Mouse (Mus musculus) 3T3-L1 (cell line): Measurements from ENCODE around the gene Vegfb.
A peak's percentile ranks its signal among the peaks of the same experiment; 100 is the strongest.

Experiments used
- DNase-seq: peaks from one replicate; pipeline ENCODE4 v3.0.0-alpha.2; 2015; ENCODE audit warnings: low read depth, low spot score

Vegfb gene

GRCm38 (mm10) chr19:6972247-6972917 is 15.1 kb downstream of the Vegfb start:
- no peak for DNase-seq

GRCm38 (mm10) chr19:6971644-6972043 is 15.8 kb downstream of the Vegfb start:
- DNase-seq: peak; percentile 25

- DNase-seq: peak; percentile 43
Observed at GRCm38 (mm10) chr19:6970460-6971085, 16.9 kb downstream of the Vegfb start.

- DNase-seq: peak; percentile 67
Observed at GRCm38 (mm10) chr19:6969665-6970381, 17.6 kb downstream of the Vegfb start.

GRCm38 (mm10) chr19:6969291-6969664 is 18.2 kb downstream of the Vegfb start:
- peak; percentile 32 for DNase-seq

- DNase-seq: peak; percentile 60
Observed at GRCm38 (mm10) chr19:6968491-6969271, 18.8 kb downstream of the Vegfb start.

GRCm38 (mm10) chr19:6956461-6956860 is 31.0 kb downstream of the Vegfb start:
- no peak for DNase-seq

- no peak for DNase-seq
Observed at GRCm38 (mm10) chr19:6955424-6955823, 32.0 kb downstream of the Vegfb start.

- peak; percentile 63 for DNase-seq
Observed at GRCm38 (mm10) chr19:6954046-6954445, 33.4 kb downstream of the Vegfb start.

GRCm38 (mm10) chr19:6952712-6953037 is 34.8 kb downstream of the Vegfb start:
- no peak for DNase-seq

- DNase-seq: peak; percentile 89
Observed at GRCm38 (mm10) chr19:6951994-6952711, 35.3 kb downstream of the Vegfb start.

GRCm38 (mm10) chr19:6951381-6951968 is 36.0 kb downstream of the Vegfb start:
- DNase-seq: peak; percentile 99

- DNase-seq: peak; percentile 75
Observed at GRCm38 (mm10) chr19:6950613-6951153, 36.8 kb downstream of the Vegfb start.

- no peak for DNase-seq
Observed at GRCm38 (mm10) chr19:6949951-6950350, 37.5 kb downstream of the Vegfb start.

GRCm38 (mm10) chr19:6949532-6949931 is 37.9 kb downstream of the Vegfb start:
- DNase-seq: peak; percentile 29

- no peak for DNase-seq
Observed at GRCm38 (mm10) chr19:6948186-6948585, 39.3 kb downstream of the Vegfb start.

- no peak for DNase-seq
Observed at GRCm38 (mm10) chr19:6947742-6948141, 39.7 kb downstream of the Vegfb start.

- DNase-seq: no peak
Observed at GRCm38 (mm10) chr19:6943709-6944108, 43.7 kb downstream of the Vegfb start.

- no peak for DNase-seq
Observed at GRCm38 (mm10) chr19:6942764-6943163, 44.7 kb downstream of the Vegfb start.

GRCm38 (mm10) chr19:6942249-6942691 is 45.2 kb downstream of the Vegfb start, which contains the start of gene Gpr137:
Gpr137 (minus strand) TSS chr19:6942480.
- DNase-seq: peak; percentile 97
